Mouse (Mus musculus) urinary bladder, postnatal 14 days (tissue): ENCODE measurements around the gene Fam213b.

Experiments used
- DNase-seq: peaks from one replicate; pipeline ENCODE4 v3.0.0; 2021; ENCODE audit warnings: low spot score

Fam213b gene

GRCm38 (mm10) chr4:154898506-154899446 lies at the start of gene Fam213b:
Gene Fam213b, minus strand, starts transcription at chr4:154899135.
- peak; percentile 84 for DNase-seq

GRCm38 (mm10) chr4:154948066-154948939 lies 49.4 kb upstream of the Fam213b start:
- peak; percentile 53 for DNase-seq

GRCm38 (mm10) chr4:154946319-154946718 lies 47.4 kb upstream of the Fam213b start:
- peak; percentile 76 for DNase-seq

GRCm38 (mm10) chr4:154944121-154944590 lies 45.2 kb upstream of the Fam213b start:
- DNase-seq = peak; percentile 80

GRCm38 (mm10) chr4:154943323-154944039 lies 44.5 kb upstream of the Fam213b start:
- DNase-seq = no peak

GRCm38 (mm10) chr4:154942632-154943322 lies 43.8 kb upstream of the Fam213b start:
- no peak for DNase-seq

GRCm38 (mm10) chr4:154941831-154942230 lies 42.9 kb upstream of the Fam213b start:
- no peak for DNase-seq

- no peak for DNase-seq
Observed at GRCm38 (mm10) chr4:154940156-154940555, 41.2 kb upstream of the Fam213b start.

- no peak for DNase-seq
Observed at GRCm38 (mm10) chr4:154937746-154938145, 38.8 kb upstream of the Fam213b start.

- no peak for DNase-seq
Observed at GRCm38 (mm10) chr4:154936542-154937255, 37.8 kb upstream of the Fam213b start.

GRCm38 (mm10) chr4:154935788-154936187 lies 36.9 kb upstream of the Fam213b start:
- no peak for DNase-seq

GRCm38 (mm10) chr4:154934800-154935199 lies 35.9 kb upstream of the Fam213b start:
- no peak for DNase-seq

- no peak for DNase-seq
Observed at GRCm38 (mm10) chr4:154933306-154933907, 34.5 kb upstream of the Fam213b start.

- no peak for DNase-seq
Observed at GRCm38 (mm10) chr4:154929088-154929660, 30.2 kb upstream of the Fam213b start.

GRCm38 (mm10) chr4:154928395-154929087 lies 29.6 kb upstream of the Fam213b start, which contains the start of gene Tnfrsf14:
Gene Tnfrsf14, minus strand, starts transcription at chr4:154928563.
- no peak for DNase-seq

GRCm38 (mm10) chr4:154927899-154928337 lies 29.0 kb upstream of the Fam213b start:
- DNase-seq = peak; percentile 55

- DNase-seq = no peak
Observed at GRCm38 (mm10) chr4:154926969-154927898, 28.3 kb upstream of the Fam213b start.

- no peak for DNase-seq
Observed at GRCm38 (mm10) chr4:154925413-154925812, 26.5 kb upstream of the Fam213b start.
